Mouse (Mus musculus) heart, embryonic 15.5 days (tissue): Measurements from ENCODE around the gene Adamts20. TPM values are rescaled to one million over a fixed set of nuclear protein-coding genes. Genes with fewer than 3 reads are reported as not detected.

ENCODE experiments used
- polyA plus RNA-seq: library from polyadenylated mRNA; unstranded; fragments of >200 nt; fragmentation: Nextera tagmentation; extraction: Ambion mirVana; gene quantifications from 2 replicates; pipeline ENCODE4 v1.2.1, GENCODE M21; 2015

Adamts20 gene
- polyA plus RNA-seq, 1 experiment from 2014 or later, result 0.92 TPM

Other genes with a start within 250 kb of the Adamts20 start
- gene Pus7l, start 78.1 kb upstream of the Adamts20 start, polyA plus RNA-seq, result 3.9 and 4.9 TPM in 2 replicates
- 4.1 and 5.8 TPM in 2 replicates for gene Irak4, start 78.2 kb upstream of the Adamts20 start, polyA plus RNA-seq
- gene Twf1, start 124.5 kb upstream of the Adamts20 start, polyA plus RNA-seq, result 40.0 and 49.1 TPM in 2 replicates
- gene Tmem117, start 163.8 kb upstream of the Adamts20 start, polyA plus RNA-seq, result 2.0 TPM in 2 replicates